Mouse (Mus musculus): ENCODE data around the gene Smpd4. TPM values are rescaled to one million over a fixed set of nuclear protein-coding genes. Genes with fewer than 3 reads are reported as not detected.

Gene Smpd4
- polyA plus RNA-seq (2016; fragmentation: Nextera tagmentation; extraction: Ambion mirVana) = 50.6 and 52.1 TPM in 2 replicates

DNA sequence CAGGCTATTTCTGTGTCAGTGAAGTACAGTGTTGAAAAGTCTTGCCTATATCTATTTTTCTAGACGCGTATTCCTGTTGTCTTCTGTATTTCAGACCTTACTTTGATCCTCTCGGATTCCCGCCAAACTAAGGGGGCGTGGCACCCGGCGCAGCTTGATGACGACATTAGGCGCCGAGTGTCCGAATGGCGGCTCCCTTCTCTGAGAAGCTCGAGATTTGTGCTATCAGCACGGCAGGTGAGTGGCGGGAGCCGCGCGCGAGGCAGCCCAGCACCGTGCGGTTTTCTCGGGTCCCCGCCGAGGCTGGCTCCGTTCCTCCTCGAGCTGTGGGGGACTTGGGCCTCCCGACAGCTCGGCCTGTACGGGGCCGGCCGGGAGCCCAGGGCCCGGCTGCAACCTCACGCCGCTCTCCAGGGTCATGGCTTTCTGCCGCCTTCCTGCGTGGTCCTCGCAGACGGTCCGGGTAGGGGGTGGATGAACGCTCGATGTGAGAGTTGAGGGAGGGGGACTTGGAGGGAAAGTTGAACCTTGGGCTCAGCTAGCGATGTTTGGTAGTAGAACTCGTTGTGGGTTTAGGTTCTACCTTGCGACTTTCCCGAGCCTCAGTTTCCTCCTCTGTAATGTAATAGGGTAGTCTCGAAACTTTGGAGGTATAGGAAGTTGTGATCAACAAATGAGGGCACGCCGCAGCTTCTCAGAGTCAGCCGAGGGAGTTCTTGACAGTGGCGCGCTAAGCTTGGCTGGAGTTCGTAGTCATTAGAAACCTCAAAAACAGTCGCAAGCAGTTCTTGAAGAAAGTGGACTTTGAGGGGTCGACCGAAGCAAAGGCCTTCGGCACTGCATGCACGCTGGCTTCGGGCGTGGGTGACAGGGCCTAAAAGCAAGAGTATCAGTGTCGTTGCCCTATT, at the start of gene Smpd4:
Smpd4 (plus strand) TSS at position 157 of the 908 bp plus-strand sequence.
- no peaks in the 10 kb centered on the region for H3K27me3 ChIP-seq
- peak; percentile 72 for ATAC-seq (ENCODE audit: insufficient number of reproducible peaks, insufficient read depth, low FRiP score, low TSS enrichment, low read depth)
- peak within 1 kb of the TSS; percentile 23; the same call in 1 of the 2 replicates for H3K27ac ChIP-seq
- peaks cover 16% of the 10 kb centered on the region for H3K4me1 ChIP-seq (replicated peaks)
- peak within 1 kb of the TSS; percentile 87 for H3K9ac ChIP-seq (replicated peaks)
- WGBS = 2% methylated on average over 60 of the region's 60 CpGs
- peak within 1 kb of the TSS; percentile 96 for H3K4me3 ChIP-seq (replicated peaks)
- peak within 1 kb of the TSS; percentile 85 for H3K4me2 ChIP-seq
- H3K9me3 ChIP-seq = no peaks in the 10 kb centered on the region
- peaks cover 29% of the 10 kb centered on the region for H3K36me3 ChIP-seq

GRCm38 (mm10) chr16:17575870-17576824, 43.0 kb upstream of the Smpd4 start:
- H3K27ac ChIP-seq = no peak overlapping the region
- ATAC-seq (ENCODE audit: insufficient number of reproducible peaks, insufficient read depth, low FRiP score, low TSS enrichment, low read depth) = no peak
- 13% methylated on average over 45 of the region's 45 CpGs for WGBS
- H3K36me3 ChIP-seq = no peaks in the 10 kb centered on the region
- H3K9me3 ChIP-seq = no peaks in the 10 kb centered on the region
- H3K27me3 ChIP-seq = peaks cover 70% of the 10 kb centered on the region
- peaks cover 5% of the 10 kb centered on the region; the same call in 1 of the 2 replicates for H3K4me1 ChIP-seq (replicated peaks)
- H3K9ac ChIP-seq (replicated peaks) = peak overlapping the region; percentile 57
- peak overlapping the region; percentile 51 for H3K4me3 ChIP-seq (replicated peaks)
- H3K4me2 ChIP-seq = peak overlapping the region; percentile 74

DNA sequence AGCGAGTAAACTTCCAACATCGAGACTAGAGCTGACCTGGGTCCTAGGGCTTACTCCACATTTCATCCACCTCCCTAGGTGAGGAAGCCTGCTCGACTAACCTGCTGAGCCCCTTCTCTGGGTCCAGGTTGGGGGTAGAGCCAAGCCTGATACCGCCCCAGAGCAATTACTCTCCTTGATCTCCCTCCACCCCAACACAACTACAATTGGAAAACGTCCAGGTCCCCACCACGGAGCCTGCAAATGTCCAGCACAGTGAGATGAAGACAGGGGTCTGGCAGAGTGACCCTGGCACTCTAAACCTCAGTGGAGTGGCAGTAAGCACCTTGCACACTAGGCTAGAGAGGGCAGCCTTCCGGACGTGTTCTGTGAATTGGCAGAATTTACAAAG, 42.3 kb upstream of the Smpd4 start:
- Histone ChIP-seq H3K27me3 (peaks cover 67% of the 10 kb centered on the region), H3K36me3 (no peaks in the 10 kb centered on the region), H3K27ac (no peak overlapping the region), H3K4me1 (replicated peaks) (peaks cover 5% of the 10 kb centered on the region; the same call in 1 of the 2 replicates), H3K4me3 (replicated peaks) (peak overlapping the region; percentile 51), H3K9me3 (no peaks in the 10 kb centered on the region), H3K9ac (replicated peaks) (peak overlapping the region; percentile 57), H3K4me2 (peak overlapping the region; percentile 74)
- ATAC-seq (ENCODE audit: insufficient number of reproducible peaks, insufficient read depth, low FRiP score, low TSS enrichment, low read depth) = no peak
- 20% methylated on average over 8 of the region's 8 CpGs for WGBS

DNA sequence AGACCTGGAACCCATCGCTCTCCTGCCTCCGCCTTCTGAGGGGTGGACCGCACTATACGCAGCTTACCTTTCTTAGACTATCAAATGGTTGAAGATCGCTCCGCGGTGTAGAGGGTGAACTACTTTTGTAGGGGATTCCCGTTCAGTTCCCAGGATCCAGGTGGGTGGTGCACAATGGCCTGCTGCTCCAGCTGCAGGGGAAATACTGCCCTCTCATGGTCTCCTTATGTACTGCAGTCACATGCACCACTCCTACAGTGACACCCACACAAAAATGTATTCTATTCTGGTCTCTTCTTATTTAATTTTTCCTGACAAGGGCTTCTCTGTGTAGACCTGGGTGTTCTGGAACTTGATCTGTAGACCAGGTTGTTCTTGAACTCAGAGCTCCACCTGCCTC, 36.1 kb upstream of the Smpd4 start, which contains the start of gene Slc7a4:
Slc7a4 (minus strand) TSS at position 151 of the 400 bp plus-strand sequence.
- no peak within 1 kb of the TSS for H3K9ac ChIP-seq (replicated peaks)
- no peak within 1 kb of the TSS for H3K4me3 ChIP-seq (replicated peaks)
- H3K4me1 ChIP-seq (replicated peaks) = no peaks in the 10 kb centered on the region
- H3K27ac ChIP-seq = no peak within 1 kb of the TSS
- H3K4me2 ChIP-seq = no peak within 1 kb of the TSS
- H3K9me3 ChIP-seq = peaks cover under 1% of the 10 kb centered on the region; the same call in 1 of the 2 replicates
- H3K27me3 ChIP-seq = peaks cover 8% of the 10 kb centered on the region
- 18% methylated on average over 8 of the region's 8 CpGs for WGBS
- no peak for ATAC-seq (ENCODE audit: insufficient number of reproducible peaks, insufficient read depth, low FRiP score, low TSS enrichment, low read depth)
- no peaks in the 10 kb centered on the region for H3K36me3 ChIP-seq

- Histone ChIP-seq H3K4me1 (replicated peaks) (no peaks in the 10 kb centered on the region), H3K27me3 (no peaks in the 10 kb centered on the region), H3K9me3 (peaks cover 5% of the 10 kb centered on the region; the same call in 1 of the 2 replicates), H3K4me3 (replicated peaks) (no peak overlapping the region), H3K9ac (replicated peaks) (no peak overlapping the region), H3K27ac (no peak overlapping the region), H3K36me3 (no peaks in the 10 kb centered on the region), H3K4me2 (no peak overlapping the region)
- ATAC-seq (ENCODE audit: insufficient number of reproducible peaks, insufficient read depth, low FRiP score, low TSS enrichment, low read depth) = no peak
- 89% methylated on average over 7 of the region's 7 CpGs for WGBS
Measured at GRCm38 (mm10) chr16:17584555-17584954, 34.6 kb upstream of the Smpd4 start.

GRCm38 (mm10) chr16:17590731-17591130, 28.4 kb upstream of the Smpd4 start:
- no peak overlapping the region for H3K9ac ChIP-seq (replicated peaks)
- H3K9me3 ChIP-seq = peaks cover 5% of the 10 kb centered on the region; the same call in 1 of the 2 replicates
- H3K36me3 ChIP-seq = no peaks in the 10 kb centered on the region
- no peak overlapping the region for H3K4me3 ChIP-seq (replicated peaks)
- WGBS = 16% methylated on average over 2 of the region's 2 CpGs
- no peak for ATAC-seq (ENCODE audit: insufficient number of reproducible peaks, insufficient read depth, low FRiP score, low TSS enrichment, low read depth)
- H3K27me3 ChIP-seq = no peaks in the 10 kb centered on the region
- no peak overlapping the region for H3K4me2 ChIP-seq
- no peak overlapping the region for H3K27ac ChIP-seq
- no peaks in the 10 kb centered on the region for H3K4me1 ChIP-seq (replicated peaks)

DNA sequence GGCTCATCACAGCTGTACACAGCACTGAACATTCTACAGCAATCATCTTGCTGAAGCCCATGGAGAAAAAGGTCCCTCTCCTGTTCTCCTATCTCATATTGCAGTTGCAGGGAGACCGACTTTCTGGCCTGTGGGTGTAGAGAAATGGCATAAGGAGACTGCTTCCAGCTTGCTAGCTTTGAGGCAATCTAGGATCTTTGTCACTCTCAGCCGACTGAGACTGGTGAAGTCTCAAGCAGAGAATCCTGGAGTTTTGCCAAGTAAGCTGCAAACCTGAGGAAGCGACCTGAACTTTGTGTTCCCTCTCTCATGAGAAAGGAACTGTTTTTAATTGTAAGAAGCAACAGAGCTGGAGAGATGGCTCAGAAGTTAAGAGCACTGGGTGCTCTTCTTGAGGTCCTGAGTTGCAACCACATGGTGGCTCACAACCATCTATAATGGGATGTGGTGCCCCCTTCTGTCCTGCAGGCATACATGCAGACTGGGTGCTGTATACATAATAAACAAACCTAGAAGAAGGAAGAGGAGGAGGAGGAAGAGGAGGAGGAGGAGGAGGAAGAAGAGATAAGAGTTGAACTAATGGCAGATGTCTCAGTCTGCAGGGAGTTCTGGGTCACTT, 18.1 kb upstream of the Smpd4 start:
- ATAC-seq (ENCODE audit: insufficient number of reproducible peaks, insufficient read depth, low FRiP score, low TSS enrichment, low read depth) = no peak
- H3K9ac ChIP-seq (replicated peaks) = no peak overlapping the region
- WGBS = 60% methylated on average over 3 of the region's 3 CpGs
- no peak overlapping the region for H3K4me3 ChIP-seq (replicated peaks)
- H3K27ac ChIP-seq = no peak overlapping the region
- H3K4me2 ChIP-seq = no peak overlapping the region
- no peaks in the 10 kb centered on the region; the same call in 1 of the 2 replicates for H3K27me3 ChIP-seq
- H3K4me1 ChIP-seq (replicated peaks) = no peaks in the 10 kb centered on the region
- H3K9me3 ChIP-seq = no peaks in the 10 kb centered on the region
- H3K36me3 ChIP-seq = no peaks in the 10 kb centered on the region

GRCm38 (mm10) chr16:17604941-17605340, 14.2 kb upstream of the Smpd4 start:
- no peaks in the 10 kb centered on the region for H3K36me3 ChIP-seq
- no peak overlapping the region for H3K27ac ChIP-seq
- 72% methylated on average over 4 of the region's 4 CpGs for WGBS
- no peak overlapping the region for H3K4me2 ChIP-seq
- no peak for ATAC-seq (ENCODE audit: insufficient number of reproducible peaks, insufficient read depth, low FRiP score, low TSS enrichment, low read depth)
- no peaks in the 10 kb centered on the region; the same call in 1 of the 2 replicates for H3K9me3 ChIP-seq
- H3K27me3 ChIP-seq = no peaks in the 10 kb centered on the region; the same call in 1 of the 2 replicates
- no peak overlapping the region for H3K4me3 ChIP-seq (replicated peaks)
- H3K9ac ChIP-seq (replicated peaks) = no peak overlapping the region
- H3K4me1 ChIP-seq (replicated peaks) = no peaks in the 10 kb centered on the region

GRCm38 (mm10) chr16:17605684-17606083, 13.5 kb upstream of the Smpd4 start:
- Histone ChIP-seq H3K9me3 (no peaks in the 10 kb centered on the region; the same call in 1 of the 2 replicates), H3K27me3 (no peaks in the 10 kb centered on the region; the same call in 1 of the 2 replicates), H3K4me2 (no peak overlapping the region), H3K4me1 (replicated peaks) (no peaks in the 10 kb centered on the region), H3K4me3 (replicated peaks) (no peak overlapping the region), H3K36me3 (no peaks in the 10 kb centered on the region), H3K9ac (replicated peaks) (no peak overlapping the region), H3K27ac (no peak overlapping the region)
- 79% methylated on average over 5 of the region's 5 CpGs for WGBS
- no peak for ATAC-seq (ENCODE audit: insufficient number of reproducible peaks, insufficient read depth, low FRiP score, low TSS enrichment, low read depth)

DNA sequence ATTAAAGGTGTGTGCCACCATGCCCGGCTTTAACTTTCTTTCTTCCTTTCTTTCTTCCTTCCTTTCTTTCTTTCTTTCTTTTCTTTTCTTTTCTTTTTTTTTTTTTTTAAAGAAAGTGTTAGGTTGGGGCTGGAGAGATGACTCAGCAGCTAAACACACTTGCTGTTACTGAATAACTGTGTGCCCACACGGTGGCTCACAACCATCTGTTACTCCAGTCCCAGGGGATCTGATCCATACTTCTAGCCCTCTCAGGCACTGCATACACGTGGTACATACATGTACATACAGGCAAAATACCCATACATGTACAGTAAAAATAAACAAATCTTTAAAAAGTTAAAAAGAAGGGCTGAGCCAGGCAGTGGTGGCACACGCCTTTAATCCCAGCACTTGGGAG, 7.8 kb upstream of the Smpd4 start:
- no peak for ATAC-seq (ENCODE audit: insufficient number of reproducible peaks, insufficient read depth, low FRiP score, low TSS enrichment, low read depth)
- no peak overlapping the region for H3K27ac ChIP-seq
- WGBS = 72% methylated on average over 4 of the region's 4 CpGs

More for the DNA sequence above, 7.8 kb upstream of the Smpd4 start:
- H3K9me3 ChIP-seq = no peaks in the 10 kb centered on the region; the same call in 1 of the 2 replicates
- no peak overlapping the region for H3K4me3 ChIP-seq (replicated peaks)
- no peaks in the 10 kb centered on the region for H3K27me3 ChIP-seq
- no peak overlapping the region for H3K9ac ChIP-seq (replicated peaks)
- H3K4me2 ChIP-seq = no peak overlapping the region
- H3K36me3 ChIP-seq = no peaks in the 10 kb centered on the region
- H3K4me1 ChIP-seq (replicated peaks) = no peaks in the 10 kb centered on the region
